Mouse (Mus musculus) G1E (cell line): ENCODE results near the gene Bach1. TPM values are rescaled to one million over a fixed set of nuclear protein-coding genes. Genes with fewer than 3 reads are reported as not detected.

Experiments
- ATAC-seq: 2 replicates; pipeline ENCODE4 v1.8.0; 2016; ENCODE audit warnings: mild to moderate bottlenecking; ENCODE audit not compliant: insufficient number of reproducible peaks, poor library complexity, low FRiP score, severe bottlenecking; ENCODE audit errors: extremely low read depth
- DNase-seq: peaks from one replicate; pipeline ENCODE4 v3.0.0; 2012; ENCODE audit warnings: low spot score
- H3K27me3 ChIP-seq: 2 replicates; pipeline ENCODE4 v1.6.1; 2012; ENCODE audit warnings: mild to moderate bottlenecking, low read length, inconsistent platforms; ENCODE audit not compliant: insufficient read depth
- H3K36me3 ChIP-seq: replicated peaks from 2 replicates; pipeline ENCODE3; 2012; ENCODE audit warnings: mild to moderate bottlenecking, inconsistent platforms
- H3K4me1 ChIP-seq: 2 replicates; pipeline ENCODE4 v1.6.1; 2012; ENCODE audit warnings: low read depth, low read length, inconsistent platforms, mixed read lengths; ENCODE audit not compliant: insufficient read depth
- H3K4me3 ChIP-seq: 2 replicates; pipeline ENCODE4 v1.5.1; 2012; ENCODE audit warnings: low read depth, mild to moderate bottlenecking, inconsistent platforms, low read length, moderate library complexity, mixed read lengths
- H3K9me3 ChIP-seq: replicated peaks from 2 replicates; pipeline ENCODE4 v1.6.1; 2012; ENCODE audit warnings: inconsistent platforms
- CTCF ChIP-seq: IDR thresholded peaks from 2 replicates; pipeline ENCODE4 v1.5.1; 2012; ENCODE audit warnings: low read depth, low read length, inconsistent platforms, mixed read lengths
- GATA1 ChIP-seq: IDR thresholded peaks from 2 replicates; pipeline ENCODE4 v1.6.1; 2012; ENCODE audit warnings: borderline replicate concordance, low read length, inconsistent platforms, mixed read lengths
- GATA2 ChIP-seq: IDR thresholded peaks from 2 replicates; pipeline ENCODE4 v1.6.1; 2012; ENCODE audit warnings: low read depth, low read length, inconsistent platforms, borderline replicate concordance
- POLR2AphosphoS5 ChIP-seq: IDR thresholded peaks from 2 replicates; pipeline ENCODE4 v1.6.1; 2012; ENCODE audit warnings: low read depth, low read length, inconsistent platforms; ENCODE audit not compliant: insufficient replicate concordance
- TAL1 ChIP-seq: conservative IDR thresholded peaks from 2 replicates; pipeline ENCODE4 v1.6.1; 2012; ENCODE audit warnings: low read depth, low read length, inconsistent platforms, mixed read lengths
- polyA plus RNA-seq: library from polyadenylated mRNA; stranded (reverse); fragments of >175 nt; gene quantifications from 2 replicates; pipeline ENCODE4 v1.2.3, GENCODE M21; 2012
- total RNA-seq, 2 experiments: library from RNA; stranded (forward) in 1 of 2; stranded (reverse) in 1 of 2; fragments of 200-1000 nt in 1 of 2; fragments of >200 nt in 1 of 2; fragmentation: Nextera tagmentation in 1 of 2; gene quantifications; 2 replicates each; pipeline ENCODE4 v1.2.3; 2014 to 2017

Bach1 gene
- total and polyA plus RNA-seq, 3 experiments = 4.9 to 32.5 (median 15.7) TPM

- Histone ChIP-seq H3K4me1 (peaks cover 75% of the 10 kb centered on the region), H3K36me3 (peaks cover 5% of the 10 kb centered on the region), H3K9me3 (no peaks in the 10 kb centered on the region), H3K4me3 (peak overlapping the region; percentile 58; the same call in 1 of the 2 replicates), H3K27me3 (0 out of 2 replicates have a peak, but pooled peaks cover 2% of the 10 kb centered on the region)
- peak; percentile 58 for DNase-seq
- ATAC-seq = peak; percentile 81
- peak; percentile 72 for TF ChIP-seq TAL1
- TF ChIP-seq CTCF = no peak
- no peak for TF ChIP-seq GATA2
- TF ChIP-seq POLR2AphosphoS5 = no peak
- TF ChIP-seq GATA1 = no peak
These were observed 8.6 kb downstream of the Bach1 start for GRCm38 (mm10) chr16:87707335-87707734.

- ATAC-seq (no peak), DNase-seq (no peak)
- Histone ChIP-seq H3K36me3 (peaks cover 5% of the 10 kb centered on the region), H3K9me3 (no peaks in the 10 kb centered on the region), H3K27me3 (0 out of 2 replicates have a peak, but pooled peaks cover 2% of the 10 kb centered on the region), H3K4me3 (no peak overlapping the region), H3K4me1 (peaks cover 77% of the 10 kb centered on the region)
- no peak for TF ChIP-seq TAL1
- no peak for TF ChIP-seq CTCF
- TF ChIP-seq GATA1 = no peak
- no peak for TF ChIP-seq GATA2
- TF ChIP-seq POLR2AphosphoS5 = no peak
These were observed 9.8 kb downstream of the Bach1 start for GRCm38 (mm10) chr16:87708570-87708969.

GRCm38 (mm10) chr16:87709144-87709543 lies 10.4 kb downstream of the Bach1 start:
- Histone ChIP-seq H3K4me3 (no peak overlapping the region), H3K36me3 (peaks cover 5% of the 10 kb centered on the region), H3K27me3 (0 out of 2 replicates have a peak, but pooled peaks cover 2% of the 10 kb centered on the region), H3K9me3 (no peaks in the 10 kb centered on the region), H3K4me1 (peaks cover 78% of the 10 kb centered on the region)
- TF ChIP-seq POLR2AphosphoS5 (no peak), GATA2 (no peak), CTCF (no peak), GATA1 (no peak), TAL1 (no peak)
- DNase-seq (no peak), ATAC-seq (no peak)

- peaks cover 77% of the 10 kb centered on the region for H3K4me1 ChIP-seq
- no peak for TF ChIP-seq POLR2AphosphoS5
- TF ChIP-seq GATA2 = no peak
- no peak for TF ChIP-seq GATA1
- no peak for TF ChIP-seq TAL1
- TF ChIP-seq CTCF = no peak
- H3K9me3 ChIP-seq = no peaks in the 10 kb centered on the region
These were observed 11.2 kb downstream of the Bach1 start for GRCm38 (mm10) chr16:87709971-87710370.

GRCm38 (mm10) chr16:87711961-87712360 lies 13.2 kb downstream of the Bach1 start:
- TF ChIP-seq POLR2AphosphoS5 = no peak
- no peak for TF ChIP-seq GATA1
- no peak for TF ChIP-seq TAL1
- no peak for TF ChIP-seq CTCF
- no peak for TF ChIP-seq GATA2
- ATAC-seq = no peak
- H3K9me3 ChIP-seq = no peaks in the 10 kb centered on the region

More at GRCm38 (mm10) chr16:87709971-87710370, 11.2 kb downstream of the Bach1 start:
- no peak overlapping the region for H3K4me3 ChIP-seq
- peaks cover 7% of the 10 kb centered on the region for H3K36me3 ChIP-seq
- 0 out of 2 replicates have a peak, but pooled peaks cover 2% of the 10 kb centered on the region for H3K27me3 ChIP-seq
- no peak for ATAC-seq
- DNase-seq = no peak

GRCm38 (mm10) chr16:87712986-87713693 lies 14.4 kb downstream of the Bach1 start:
- no peaks in the 10 kb centered on the region for H3K9me3 ChIP-seq
- H3K4me1 ChIP-seq = peaks cover 63% of the 10 kb centered on the region
- H3K36me3 ChIP-seq = peaks cover 27% of the 10 kb centered on the region
- peaks cover 6% of the 10 kb centered on the region; the same call in 1 of the 2 replicates for H3K27me3 ChIP-seq
- DNase-seq (peak; percentile 70), ATAC-seq (peak; percentile 94)
- TF ChIP-seq TAL1 (no peak), CTCF (no peak)
- H3K4me3 ChIP-seq = peak overlapping the region; percentile 60; the same call in 1 of the 2 replicates

More at GRCm38 (mm10) chr16:87711961-87712360, 13.2 kb downstream of the Bach1 start:
- H3K4me3 ChIP-seq = no peak overlapping the region
- H3K36me3 ChIP-seq = peaks cover 25% of the 10 kb centered on the region
- DNase-seq = no peak
- peaks cover 6% of the 10 kb centered on the region; the same call in 1 of the 2 replicates for H3K27me3 ChIP-seq
- peaks cover 68% of the 10 kb centered on the region for H3K4me1 ChIP-seq
